Mouse (Mus musculus) G1E (cell line): Measurements from ENCODE around the gene Ces1h.

Source experiments
- CTCF ChIP-seq: IDR thresholded peaks from 2 replicates; pipeline ENCODE4 v1.5.1; 2012; ENCODE audit warnings: low read depth, low read length, inconsistent platforms, mixed read lengths
- GATA1 ChIP-seq: IDR thresholded peaks from 2 replicates; pipeline ENCODE4 v1.6.1; 2012; ENCODE audit warnings: borderline replicate concordance, low read length, inconsistent platforms, mixed read lengths
- POLR2AphosphoS5 ChIP-seq: IDR thresholded peaks from 2 replicates; pipeline ENCODE4 v1.6.1; 2012; ENCODE audit warnings: low read depth, low read length, inconsistent platforms; ENCODE audit not compliant: insufficient replicate concordance

DNA sequence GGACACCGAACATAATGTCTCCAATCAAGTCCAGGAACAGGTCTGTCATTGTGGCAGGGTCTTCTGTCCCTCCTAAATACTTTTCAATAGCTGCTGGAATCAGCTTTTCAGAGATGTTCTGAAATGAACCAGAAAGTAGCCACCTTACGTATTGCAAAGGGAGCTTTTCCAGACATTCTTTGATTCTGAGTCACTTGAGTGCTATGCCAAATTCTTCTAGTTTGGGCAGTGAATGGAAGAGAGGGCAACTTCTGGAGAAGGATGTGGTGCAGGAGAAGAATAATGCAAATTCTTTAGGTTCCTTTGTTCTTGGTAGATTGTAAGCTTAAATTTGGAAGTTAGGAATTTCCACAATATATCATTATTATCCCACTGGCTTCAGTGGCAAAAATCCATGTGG, 62.5 kb downstream of the Ces1h start:
- TF ChIP-seq CTCF (no peak), POLR2AphosphoS5 (no peak), GATA1 (no peak)
